Mouse (Mus musculus) left cerebral cortex, adult 9 months (tissue): Measurements from ENCODE around the gene Bst2.

ENCODE experiments used
- DNase-seq, 2 experiments: peaks; one replicate each; pipeline ENCODE4 v3.0.0; 2022; ENCODE audit warnings: low spot score in 2 of 2

Gene Bst2

GRCm38 (mm10) chr8:71485142-71486135 lies 51.8 kb downstream of the Bst2 start, which contains the start of gene Ano8:
Gene Ano8 (minus strand): TSS chr8:71485963.
- DNase-seq = peak in 1 of 2 experiments; percentile 89

- no peak for DNase-seq
These were observed 52.5 kb downstream of the Bst2 start for GRCm38 (mm10) chr8:71484736-71485135.
